ENCODE assay signal across 10 mouse cellular contexts in the genomic region with DNA sequence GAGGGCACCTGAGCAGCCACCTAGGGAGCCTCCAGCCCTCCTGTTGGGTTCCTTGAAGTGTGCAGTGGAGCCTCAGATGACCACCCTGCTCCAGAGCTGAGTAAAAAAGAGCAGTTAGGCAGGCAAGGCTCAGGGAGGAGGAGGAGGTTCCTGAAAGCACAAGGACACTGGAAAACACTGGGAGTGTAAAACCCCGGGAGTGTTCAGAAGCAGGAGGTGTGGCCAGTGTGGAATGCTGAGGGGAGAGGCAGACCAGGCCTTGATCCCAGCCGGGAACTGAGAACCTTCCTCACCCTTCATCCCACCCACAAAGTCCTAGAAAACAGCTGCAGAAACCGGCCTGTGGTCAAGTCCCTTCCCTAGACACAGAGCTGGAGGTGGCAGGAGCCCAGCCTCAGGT. TPM values are rescaled to one million over a fixed set of nuclear protein-coding genes. Genes with fewer than 3 reads are reported as not detected.
A peak's percentile ranks its signal among the peaks of the same experiment; 100 is the strongest.
DNase-seq lines count a peak whose midpoint lies in the region; ATAC-seq and TF ChIP-seq lines count a peak whose summit lies in the region.
"Had no signal": no experiment of that assay in that cellular context is flagged by ENCODE, and none has a peak within 500 bp of the region (broad histone marks: within the 10 kb centered on the region; RNA-seq: fewer than 3 reads in every experiment).

No protein-coding gene starts in this region.

- no peak for DNase-seq in gastrocnemius, adult 2 months
- DNase-seq in gastrocnemius, postnatal 36 days = no peak
- peak; percentile 66 for DNase-seq in lung, embryonic 14.5 days
- DNase-seq in lung, postnatal 10 days = no peak
- peak; percentile 58 for DNase-seq in embryonic facial prominence, embryonic 14.5 days (ENCODE audit: low spot score)
- DNase-seq in thymus, postnatal 0 days (ENCODE audit: low spot score) = no peak
- DNase-seq in cerebellum, adult 11 months = no peak
- DNase-seq: cerebellum, adult 9-10 months had no signal

- H3K9me3 ChIP-seq in lung, embryonic 14.5 days (ENCODE audit: low read depth, low read length) = no peaks in the 10 kb centered on the region
- no peaks in the 10 kb centered on the region; the same call in 1 of the 2 replicates for H3K9me3 ChIP-seq in embryonic facial prominence, embryonic 14.5 days (ENCODE audit: control insufficient read depth, low read length)
- H3K9me3 ChIP-seq in neural tube, embryonic 15.5 days (replicated peaks) = no peaks in the 10 kb centered on the region

- no peaks in the 10 kb centered on the region for H3K36me3 ChIP-seq in lung, embryonic 14.5 days (ENCODE audit: insufficient read depth)
- H3K36me3 ChIP-seq in embryonic facial prominence, embryonic 14.5 days (ENCODE audit: control insufficient read depth, insufficient read depth, low read length) = no peaks in the 10 kb centered on the region
- H3K36me3 ChIP-seq in neural tube, embryonic 15.5 days = no peaks in the 10 kb centered on the region

- ATAC-seq in lung, embryonic 14.5 days (ENCODE audit: insufficient read depth) = peak; percentile 75
- peak; percentile 66 for ATAC-seq in embryonic facial prominence, embryonic 14.5 days (ENCODE audit: low read depth)
- ATAC-seq in neural tube, embryonic 15.5 days (ENCODE audit: low FRiP score) = no peak

- peak overlapping the region; percentile 20 for H3K4me2 ChIP-seq in lung, embryonic 14.5 days
- H3K4me2 ChIP-seq in embryonic facial prominence, embryonic 14.5 days (ENCODE audit: low read depth, low read length) = peak overlapping the region; percentile 13; the same call in 1 of the 2 replicates
- H3K4me2 ChIP-seq in neural tube, embryonic 15.5 days = no peak overlapping the region

- TF ChIP-seq CTCF in gastrocnemius, adult 2 months (IDR thresholded peaks at IDR 0.05) = no peak
- no peak for TF ChIP-seq CTCF in lung, embryonic 14.5 days (IDR thresholded peaks at IDR 0.05; ENCODE audit: low read depth)

- intact Hi-C loops in gastrocnemius, adult 2 months (cut with DNase I) = no loop called here
- intact Hi-C loops in gastrocnemius, postnatal 36 days (cut with DNase I) = no loop called here

- H3K4me3 ChIP-seq in gastrocnemius, adult 2 months = no peak overlapping the region
- no peak overlapping the region for H3K4me3 ChIP-seq in lung, embryonic 14.5 days (ENCODE audit: low read depth, low read length)
- H3K4me3 ChIP-seq in embryonic facial prominence, embryonic 14.5 days (ENCODE audit: low read depth, low read length) = no peak overlapping the region
- no peak overlapping the region for H3K4me3 ChIP-seq in neural tube, embryonic 15.5 days (replicated peaks)

- peak overlapping the region; percentile 53; the same call in 1 of the 2 replicates for H3K27ac ChIP-seq in gastrocnemius, adult 2 months
- peak overlapping the region; percentile 76; the same call in 1 of the 2 replicates for H3K27ac ChIP-seq in lung, embryonic 14.5 days (ENCODE audit: low read depth)
- H3K27ac ChIP-seq in embryonic facial prominence, embryonic 14.5 days (replicated peaks; ENCODE audit: low read depth, low read length) = peak overlapping the region; percentile 74
- peak overlapping the region; percentile 54 for H3K27ac ChIP-seq in neural tube, embryonic 15.5 days (replicated peaks)

- H3K27me3 ChIP-seq in lung, embryonic 14.5 days (ENCODE audit: insufficient read depth, low read length) = no peaks in the 10 kb centered on the region
- H3K27me3 ChIP-seq in embryonic facial prominence, embryonic 14.5 days (replicated peaks; ENCODE audit: control insufficient read depth, insufficient read depth, low read length) = no peaks in the 10 kb centered on the region
- 0 out of 2 replicates have a peak, but pooled peaks cover 2% of the 10 kb centered on the region for H3K27me3 ChIP-seq in neural tube, embryonic 15.5 days (replicated peaks)
- H3K27me3 ChIP-seq: CH12.LX had no signal

- peak overlapping the region; percentile 3; the same call in 1 of the 2 replicates for H3K9ac ChIP-seq in lung, embryonic 14.5 days
- H3K9ac ChIP-seq in embryonic facial prominence, embryonic 14.5 days (ENCODE audit: low read depth, low read length) = 0 out of 2 replicates have a peak overlapping the region, but pooled peaks have one; percentile 15
- H3K9ac ChIP-seq in neural tube, embryonic 15.5 days (replicated peaks) = no peak overlapping the region

- peaks cover 14% of the 10 kb centered on the region for H3K4me1 ChIP-seq in lung, embryonic 14.5 days (ENCODE audit: insufficient read depth)
- H3K4me1 ChIP-seq in embryonic facial prominence, embryonic 14.5 days (ENCODE audit: control insufficient read depth, insufficient read depth, low read length) = peaks cover 21% of the 10 kb centered on the region
- peaks cover 7% of the 10 kb centered on the region for H3K4me1 ChIP-seq in neural tube, embryonic 15.5 days

- 0% methylated on average over 3 of the region's 3 CpGs for WGBS in lung, embryonic 14.5 days
- WGBS in embryonic facial prominence, embryonic 14.5 days = 17% methylated on average over 3 of the region's 3 CpGs
- 16% methylated on average over 3 of the region's 3 CpGs for WGBS in neural tube, embryonic 15.5 days

RNA-seq across cellular contexts. Expression of gene Inf2, which starts 11.8 kb away (rescaled TPM):
- 10 to 100 TPM in 1 of 2 experiments, 1 to 10 TPM in 1; 8.2 to 13.0 TPM for total RNA-seq in gastrocnemius, adult 2 months (2021)
- 10 to 100 TPM in 1 of 2 experiments, 1 to 10 TPM in 1; 9.2 to 11.1 TPM for total RNA-seq in gastrocnemius, postnatal 36 days (2021)
- 4.5 and 5.2 TPM in 2 replicates for polyA plus RNA-seq in lung, embryonic 14.5 days (2014; fragmentation: Nextera tagmentation; extraction: Ambion mirVana)
- 6.4 and 8.1 TPM in 2 replicates for polyA plus RNA-seq in embryonic facial prominence, embryonic 14.5 days (2014; fragmentation: Nextera tagmentation; extraction: Ambion mirVana)
- polyA plus RNA-seq in neural tube, embryonic 15.5 days (2015; fragmentation: Nextera tagmentation; extraction: Ambion mirVana) = 1.7 and 2.5 TPM in 2 replicates
- 2.2 and 3.1 TPM in 2 replicates for polyA plus RNA-seq in thymus, postnatal 0 days (2015; fragmentation: Nextera tagmentation; extraction: Ambion mirVana)

RNA-seq across cellular contexts. Expression of gene Adssl1, which starts 43.1 kb away (rescaled TPM):
- 1,000 to 10,000 TPM; 1,028 to 1,061 TPM for total RNA-seq in gastrocnemius, adult 2 months (2021)
- 100 to 1,000 TPM; 904 to 982 TPM for total RNA-seq in gastrocnemius, postnatal 36 days (2021)
- polyA plus RNA-seq in lung, embryonic 14.5 days (2014; fragmentation: Nextera tagmentation; extraction: Ambion mirVana) = 3.8 and 5.0 TPM in 2 replicates
- 23.2 and 26.5 TPM in 2 replicates for polyA plus RNA-seq in embryonic facial prominence, embryonic 14.5 days (2014; fragmentation: Nextera tagmentation; extraction: Ambion mirVana)
- 7.6 and 8.6 TPM in 2 replicates for polyA plus RNA-seq in neural tube, embryonic 15.5 days (2015; fragmentation: Nextera tagmentation; extraction: Ambion mirVana)
- 10.1 and 10.6 TPM in 2 replicates for polyA plus RNA-seq in thymus, postnatal 0 days (2015; fragmentation: Nextera tagmentation; extraction: Ambion mirVana)

Comparison
In these comparisons a context has a peak if more than half of its experiments do, and no peak if none do; other contexts are left out.
1. DNase-seq: peak in lung, embryonic 14.5 days (single experiment) and embryonic facial prominence, embryonic 14.5 days (single experiment); none in gastrocnemius, adult 2 months (single experiment), gastrocnemius, postnatal 36 days (0 of 2), lung, postnatal 10 days (single experiment), thymus, postnatal 0 days (single experiment) and cerebellum, adult 11 months (single experiment).
2. Peak in every context shown above with its lines, with median percentiles within 50 percentile points of each other: H3K27ac ChIP-seq.